Mouse (Mus musculus) forelimb bud, embryonic 11.5 days (tissue): ENCODE measurements around the gene P4htm.
A peak's percentile ranks its signal among the peaks of the same experiment; 100 is the strongest.
"Not testable (repeated sequence)": the region's sequence is repeated elsewhere in the genome, so short reads cannot be mapped to it uniquely, and the experiment has no call there.

ENCODE experiments used
- DNase-seq: peaks from one replicate; pipeline ENCODE4 v3.0.0-alpha.2; 2012; ENCODE audit warnings: low read depth, low spot score

Gene P4htm

DNA sequence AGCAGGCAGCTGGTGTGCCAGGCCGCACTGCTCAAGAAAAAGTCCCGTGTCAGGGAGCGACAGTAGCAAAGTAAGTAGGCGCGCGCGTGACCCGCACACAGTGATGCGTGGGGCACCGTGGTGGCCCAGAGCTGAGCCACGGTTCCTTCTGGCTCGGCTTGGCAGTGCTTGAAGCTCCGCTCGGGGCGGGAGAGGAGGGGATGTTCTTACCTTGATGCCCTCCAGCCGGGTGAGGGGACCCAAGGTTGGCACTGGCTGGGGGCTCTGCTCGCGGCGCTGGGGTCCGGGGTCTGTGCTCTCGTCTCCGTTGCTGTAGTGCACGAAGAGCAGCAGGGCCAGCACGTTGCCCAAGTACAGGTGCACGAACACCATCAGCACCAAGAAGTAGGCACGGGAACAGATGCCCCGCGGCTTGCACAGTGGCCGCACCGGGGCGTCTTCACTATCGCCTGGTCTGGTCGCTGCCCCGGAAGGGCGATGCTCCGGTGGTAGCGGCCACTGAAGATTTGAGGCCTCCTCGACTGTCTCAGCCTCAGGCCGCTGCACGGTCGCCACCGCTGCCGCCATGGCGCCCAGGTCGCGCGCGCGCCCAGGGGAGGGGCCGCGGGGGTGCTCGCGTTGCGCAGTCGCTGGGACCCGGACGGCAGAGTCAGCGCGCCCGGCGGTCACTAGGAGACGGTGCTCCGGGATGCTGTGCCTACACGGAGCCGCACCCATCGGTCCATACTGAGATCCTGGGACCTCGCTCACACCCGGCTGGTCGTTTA, at the start of gene P4htm:
TSS of gene P4htm (minus strand) at position 670 of the 767 bp plus-strand sequence.
- DNase-seq: peak; percentile 30

GRCm38 (mm10) chr9:108639825-108640224, 42.4 kb upstream of the P4htm start:
- DNase-seq: no peak

DNA sequence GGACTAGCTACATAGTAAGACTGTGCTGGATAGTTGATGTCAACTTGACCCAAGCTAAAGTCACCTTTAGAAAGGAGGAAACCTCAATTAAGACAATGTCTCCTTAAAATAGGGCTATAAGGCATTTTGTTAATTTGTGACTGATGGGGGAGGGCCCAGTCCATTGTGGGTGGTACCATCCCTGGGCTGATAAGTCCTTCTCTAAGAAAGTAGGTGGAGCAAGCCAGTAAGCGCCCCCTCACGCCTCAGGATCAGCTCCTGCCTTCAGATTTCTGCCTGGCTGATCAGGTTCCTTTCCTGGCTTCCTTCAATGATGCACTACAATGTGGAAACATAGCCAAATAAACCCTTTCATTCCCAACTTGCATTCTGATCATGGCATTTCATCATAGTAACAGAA, 37.9 kb upstream of the P4htm start:
- DNase-seq: no peak

- DNase-seq: no peak
Measured at GRCm38 (mm10) chr9:108633846-108634245, 36.4 kb upstream of the P4htm start.

- DNase-seq: no peak
Measured at GRCm38 (mm10) chr9:108632375-108632774, 34.9 kb upstream of the P4htm start.

DNA sequence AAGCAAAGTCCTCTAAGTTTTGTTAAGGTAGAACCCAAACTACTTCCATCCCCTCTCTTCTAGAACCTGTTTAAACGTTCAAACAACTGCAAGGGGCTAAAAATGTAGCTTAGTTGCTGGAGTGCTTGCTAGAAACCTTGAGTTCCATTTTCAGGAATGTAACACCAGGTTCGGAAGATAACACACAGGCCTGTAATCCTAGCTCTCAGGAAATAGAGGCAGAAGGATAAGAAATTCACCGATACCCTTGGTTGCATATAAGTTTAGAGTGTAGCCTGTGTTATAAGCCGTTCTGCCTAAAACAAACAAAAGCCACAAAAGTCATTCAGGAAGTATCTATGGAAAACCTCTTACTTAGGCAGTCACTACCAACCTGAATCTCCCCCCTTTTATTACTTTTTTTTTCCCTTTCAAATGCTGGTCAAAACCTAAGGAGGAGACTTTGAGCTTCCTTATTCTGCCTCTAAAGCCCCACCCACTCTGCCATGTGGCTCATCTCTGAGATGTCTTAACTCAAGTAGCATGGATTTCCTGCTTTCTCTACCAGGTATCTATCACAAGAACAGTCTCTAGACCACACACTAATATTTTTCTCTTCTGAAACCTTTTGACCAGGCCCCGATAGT, 34.3 kb upstream of the P4htm start:
- DNase-seq: no peak

DNA sequence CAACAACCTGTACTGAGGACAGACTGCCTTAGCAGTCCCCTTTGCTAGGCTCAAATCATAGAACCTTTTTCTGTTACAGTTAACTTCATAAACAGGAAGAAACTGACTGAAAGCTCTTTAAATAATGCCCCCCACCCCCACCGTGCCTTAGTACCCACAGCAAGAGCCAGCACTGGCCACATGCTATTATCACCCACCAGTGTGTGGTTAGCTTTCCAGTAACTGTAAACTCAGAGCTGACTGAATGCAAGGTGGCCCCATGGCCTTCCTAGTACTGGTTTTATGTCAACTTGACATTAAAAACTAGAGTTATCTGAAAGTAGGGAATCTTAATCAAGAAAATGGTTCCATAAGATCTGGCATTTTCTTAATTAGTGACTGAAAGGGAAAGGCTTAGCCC, 33.2 kb upstream of the P4htm start:
- no peak for DNase-seq

GRCm38 (mm10) chr9:108628141-108628540, 30.7 kb upstream of the P4htm start:
- DNase-seq: no peak

DNA sequence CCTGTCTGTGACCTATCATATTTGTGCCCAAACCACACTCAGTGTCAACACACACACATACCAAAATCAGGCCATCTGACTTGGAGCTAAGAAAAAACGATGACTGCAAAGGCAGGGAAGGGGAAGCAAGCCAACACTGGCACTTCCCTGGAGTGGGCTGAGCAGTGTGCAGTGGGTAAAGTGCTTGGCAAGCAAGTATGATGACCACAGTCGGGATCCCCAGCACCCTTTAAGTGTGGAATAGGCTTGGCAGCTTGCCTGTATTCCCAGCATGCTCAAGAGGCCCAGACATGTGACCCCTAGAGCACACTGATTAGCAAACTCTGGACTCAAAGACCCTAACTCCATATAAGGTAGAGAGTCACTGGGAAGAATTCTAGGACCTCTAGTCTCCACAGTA, 29.0 kb upstream of the P4htm start:
- DNase-seq: no peak

GRCm38 (mm10) chr9:108617301-108617700, 19.8 kb upstream of the P4htm start:
- no peak for DNase-seq

- no peak for DNase-seq
Measured at GRCm38 (mm10) chr9:108611488-108611887, 14.0 kb upstream of the P4htm start.

- DNase-seq: no peak
Measured at GRCm38 (mm10) chr9:108608889-108609288, 11.4 kb upstream of the P4htm start.

DNA sequence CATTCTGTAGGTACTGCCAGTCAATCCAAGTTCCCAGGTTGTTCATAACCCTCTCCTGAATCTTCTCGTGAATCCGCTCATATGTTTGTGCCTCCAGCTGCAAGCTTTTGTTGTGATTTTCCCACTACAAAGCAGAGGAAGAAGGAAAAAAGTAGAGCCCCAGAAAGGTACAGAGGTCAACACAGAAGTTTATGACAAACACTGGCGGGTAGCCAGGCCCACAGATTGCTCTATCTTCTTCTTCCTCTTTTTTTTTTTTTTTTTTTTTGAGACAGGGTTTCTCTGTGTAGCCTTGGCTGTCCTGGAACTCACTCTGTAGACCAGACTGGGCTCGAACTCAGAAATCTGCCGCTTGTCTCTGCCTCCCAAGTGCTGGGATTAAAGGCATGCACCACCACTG, 10.5 kb upstream of the P4htm start:
- not testable (repeated sequence) for DNase-seq

DNA sequence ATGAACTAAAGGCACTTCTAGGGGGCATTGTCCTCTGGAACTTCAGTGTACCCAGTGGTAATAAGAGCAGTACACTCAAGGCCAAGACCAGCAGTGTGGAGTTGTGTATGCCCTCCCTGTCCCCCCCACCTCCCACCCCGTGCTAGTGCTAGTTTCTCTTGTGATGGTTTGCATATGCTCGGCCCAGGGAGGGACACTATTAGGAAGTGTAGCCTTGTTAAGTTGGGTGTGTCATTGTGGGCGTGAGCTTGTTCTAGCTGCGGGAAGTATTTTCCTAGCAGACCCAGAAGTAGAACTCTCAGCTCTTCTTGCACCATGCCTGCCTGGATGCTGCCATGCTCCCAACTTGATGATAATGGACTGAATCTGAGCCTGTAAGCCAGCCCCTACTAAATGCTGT, 4.5 kb upstream of the P4htm start:
- DNase-seq: no peak

DNA sequence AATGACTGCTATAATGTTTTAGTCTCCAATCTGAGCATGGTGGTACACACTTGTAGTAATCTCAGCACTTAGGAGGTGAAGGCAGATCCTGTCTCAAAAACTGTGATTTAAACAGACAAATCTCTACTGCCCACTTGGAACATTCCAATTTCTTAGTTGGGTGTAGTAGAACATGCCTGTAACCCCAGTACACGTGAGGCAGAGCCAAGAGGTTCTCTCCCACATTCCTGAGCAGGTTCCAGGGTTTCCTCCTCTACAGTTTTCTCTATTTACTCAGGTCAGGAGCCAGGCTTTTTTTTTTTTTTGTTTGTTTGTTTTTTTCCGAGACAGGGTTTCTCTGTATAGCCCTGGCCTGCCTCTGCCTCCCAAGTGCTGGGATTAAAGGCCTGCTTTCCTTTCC, 2.5 kb upstream of the P4htm start:
- DNase-seq: no peak

DNA sequence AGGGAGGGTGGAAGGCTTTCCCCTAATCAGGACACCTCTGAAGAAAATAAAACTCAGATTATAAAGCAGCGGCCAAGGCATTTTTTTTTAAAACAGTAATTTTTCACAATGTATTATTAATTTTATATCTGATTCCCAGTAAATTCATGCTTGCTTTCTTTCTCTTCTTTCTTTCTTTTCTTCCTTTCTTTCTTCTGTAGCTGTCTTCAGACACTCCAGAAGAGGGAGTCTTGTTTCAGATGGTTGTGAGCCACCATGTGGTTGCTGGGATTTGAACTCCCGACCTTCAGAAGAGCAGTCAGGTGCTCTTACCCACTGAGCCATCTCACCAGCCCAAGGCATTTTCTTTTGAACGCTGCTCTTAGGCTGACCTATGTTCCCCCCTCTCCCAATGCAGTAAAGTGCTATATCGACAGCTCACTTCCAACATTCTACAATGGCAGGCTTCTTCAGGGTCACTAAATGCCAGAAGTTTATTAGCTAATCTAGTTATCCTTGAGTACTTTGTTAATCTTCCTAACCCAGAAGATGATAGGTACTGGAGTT, 1.6 kb upstream of the P4htm start:
- DNase-seq: no peak

DNA sequence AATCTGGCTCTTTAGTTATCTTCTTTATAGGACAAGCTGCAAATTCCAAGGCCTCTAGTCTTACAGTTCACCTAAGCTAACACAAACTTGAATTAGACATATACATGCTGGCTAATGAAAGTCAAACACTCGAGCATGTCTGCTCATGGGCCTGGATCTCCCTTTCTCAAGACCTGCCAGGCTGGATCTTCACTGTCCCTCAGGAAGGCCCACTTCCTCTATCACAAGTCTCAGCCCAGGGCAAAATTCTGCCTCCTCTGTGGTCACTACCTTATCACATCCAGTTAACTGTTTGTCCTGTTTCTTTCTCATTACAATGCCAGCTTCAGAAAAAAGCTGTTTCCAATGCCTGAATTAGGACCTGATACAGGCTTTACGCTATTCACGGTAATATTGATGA, 3.1 kb downstream of the P4htm start:
- no peak for DNase-seq

DNA sequence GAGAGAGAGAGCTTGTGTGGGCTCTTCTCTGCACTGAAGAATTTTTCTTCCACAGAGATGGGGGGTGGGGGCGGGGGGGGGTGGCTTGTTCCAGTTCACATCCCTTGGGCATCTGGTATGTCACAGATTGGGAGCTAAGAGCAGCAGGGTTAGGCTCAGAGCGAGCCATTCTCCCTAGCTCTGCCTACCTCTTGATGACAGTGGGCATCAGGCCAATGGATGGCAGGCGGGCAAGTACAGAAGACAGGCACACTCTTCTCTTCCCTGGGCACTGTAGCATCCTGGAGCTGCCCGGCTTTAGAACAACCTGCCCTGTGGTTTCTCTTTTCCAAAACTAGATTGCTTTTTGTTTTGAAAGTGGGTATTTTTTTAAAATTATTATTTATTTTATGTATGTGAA, 6.0 kb downstream of the P4htm start:
- DNase-seq: no peak

GRCm38 (mm10) chr9:108589229-108589628, 8.2 kb downstream of the P4htm start:
- DNase-seq: no peak

- peak; percentile 91 for DNase-seq
Measured at GRCm38 (mm10) chr9:108587571-108588180, 9.8 kb downstream of the P4htm start.

- DNase-seq: no peak
Measured at GRCm38 (mm10) chr9:108579344-108579690, 18.1 kb downstream of the P4htm start.

GRCm38 (mm10) chr9:108578545-108579343, 18.7 kb downstream of the P4htm start, which contains the start of gene Wdr6:
Gene Wdr6, minus strand, starts transcription at chr9:108578739.
- DNase-seq: peak; percentile 97
